Mouse (Mus musculus): ENCODE data around the gene Mettl24.

DNA sequence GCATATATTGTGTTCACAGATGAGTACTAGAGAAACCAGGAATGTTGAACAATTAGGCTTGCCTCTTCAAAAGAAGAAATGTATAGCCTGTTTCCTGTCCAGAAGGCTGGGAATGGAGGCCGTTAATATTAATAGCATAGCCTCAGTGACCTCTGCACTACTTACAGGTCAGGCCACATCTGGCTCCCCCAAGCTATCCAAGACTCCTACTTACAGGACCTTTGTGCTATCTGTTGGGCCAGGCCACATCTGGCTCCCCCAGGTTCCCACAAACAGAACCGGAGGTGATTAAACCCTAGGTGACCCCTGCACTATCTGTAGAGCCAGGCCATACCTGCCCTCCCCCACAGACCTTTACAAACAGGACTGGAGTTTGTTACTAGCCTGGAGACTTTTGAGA lies 94.1 kb downstream of the Mettl24 start:
- TF ChIP-seq CTCF (IDR thresholded peaks at IDR 0.05; ENCODE audit: low read depth): no peak
- TF ChIP-seq EP300 (optimal IDR thresholded peaks at IDR 0.05): no peak
